Mouse (Mus musculus): ENCODE data around the gene Rmi2.
"Not testable (repeated sequence)": the region's sequence is repeated elsewhere in the genome, so short reads cannot be mapped to it uniquely, and the experiment has no call there.

The Rmi2 gene

DNA sequence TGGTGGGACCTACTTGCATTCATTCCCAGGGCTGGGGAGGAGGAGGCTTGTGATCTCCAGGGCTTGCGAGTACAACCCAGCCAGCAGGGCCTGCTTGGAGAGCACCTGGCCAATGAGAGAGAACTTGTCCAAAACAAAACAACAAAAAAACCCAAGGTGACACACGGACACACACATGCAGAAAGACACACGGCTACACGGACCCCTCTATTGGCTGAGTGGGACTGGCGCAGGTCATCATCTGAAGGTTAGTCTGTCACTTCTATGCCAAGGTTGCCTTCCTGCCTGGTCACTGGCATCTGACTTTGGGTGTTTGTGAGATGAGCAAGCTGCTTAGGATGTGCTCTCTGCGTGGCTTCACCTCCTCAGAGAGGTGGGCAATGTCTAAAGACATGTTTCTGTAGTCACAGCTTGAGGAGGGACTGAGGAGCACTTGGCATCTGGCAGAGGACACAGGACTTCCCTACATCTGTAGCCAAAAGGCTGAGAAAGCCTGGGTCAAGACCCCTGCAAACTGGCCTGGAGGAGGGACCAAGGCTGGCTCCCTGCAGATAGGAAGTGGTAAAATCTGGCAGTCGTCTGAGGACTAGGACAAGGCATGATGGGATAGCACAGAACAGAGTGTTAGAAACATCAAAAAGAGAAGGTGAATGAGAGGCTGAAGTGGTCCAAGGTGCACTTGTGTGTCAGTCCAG, 6.9 kb upstream of the Rmi2 start:
- DNase-seq: peak; percentile 57

DNA sequence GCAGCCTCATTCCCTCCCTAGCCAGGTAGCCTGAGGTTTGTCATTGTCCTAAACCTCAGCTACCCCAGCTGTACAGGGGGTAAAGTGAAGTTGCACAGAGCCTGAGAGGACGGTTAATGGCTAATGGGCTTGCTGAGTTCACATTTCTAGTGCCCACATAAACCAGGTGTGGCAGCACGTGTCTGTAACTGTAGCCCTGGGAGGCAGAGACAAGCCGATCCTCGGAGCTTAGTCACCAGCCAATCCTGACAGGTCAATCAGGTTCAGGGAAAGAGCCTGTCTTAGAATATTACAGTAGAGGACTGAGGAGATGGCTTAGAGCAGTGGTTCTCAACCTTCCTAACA, 6.4 kb upstream of the Rmi2 start:
- peak; percentile 47 for DNase-seq

DNA sequence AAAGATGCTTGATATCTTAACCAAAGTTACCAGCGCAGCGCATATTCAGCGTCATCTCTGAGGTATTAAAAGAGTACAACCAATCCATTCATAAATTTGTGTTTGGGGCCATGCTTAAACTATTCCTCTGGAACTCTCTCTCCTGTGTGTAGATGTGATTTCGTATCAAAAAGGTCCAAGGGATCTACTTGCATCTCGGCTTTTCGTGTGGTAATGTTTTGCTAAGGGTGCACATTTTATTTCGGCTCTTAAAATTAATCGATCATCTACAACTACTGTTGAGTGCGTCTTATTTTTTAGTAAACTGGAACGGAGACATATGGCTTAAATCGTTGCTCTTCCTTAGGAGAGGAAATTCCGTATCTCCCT, 333 bp upstream of the Rmi2 start:
- DNase-seq: no peak

DNA sequence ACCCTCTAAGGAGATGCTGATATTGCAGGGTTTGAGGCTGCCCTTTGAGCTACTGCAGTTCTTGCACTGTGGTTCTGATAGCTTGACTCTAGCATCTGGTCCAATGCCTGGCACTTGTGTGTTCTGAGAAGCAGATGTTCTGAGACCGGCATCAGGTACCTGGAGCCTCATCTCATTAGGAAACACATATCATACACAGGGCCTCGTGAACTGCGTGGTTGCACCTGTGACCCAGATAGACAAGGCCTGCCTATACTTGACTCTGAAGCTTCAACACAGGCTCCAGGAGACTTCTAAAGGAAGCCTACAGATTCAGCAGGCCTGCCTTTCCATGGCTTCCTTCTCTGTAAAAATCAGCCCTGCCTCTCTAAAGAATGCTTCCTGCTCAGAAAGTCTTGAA, 1.5 kb downstream of the Rmi2 start:
- peak; percentile 81 for DNase-seq

DNA sequence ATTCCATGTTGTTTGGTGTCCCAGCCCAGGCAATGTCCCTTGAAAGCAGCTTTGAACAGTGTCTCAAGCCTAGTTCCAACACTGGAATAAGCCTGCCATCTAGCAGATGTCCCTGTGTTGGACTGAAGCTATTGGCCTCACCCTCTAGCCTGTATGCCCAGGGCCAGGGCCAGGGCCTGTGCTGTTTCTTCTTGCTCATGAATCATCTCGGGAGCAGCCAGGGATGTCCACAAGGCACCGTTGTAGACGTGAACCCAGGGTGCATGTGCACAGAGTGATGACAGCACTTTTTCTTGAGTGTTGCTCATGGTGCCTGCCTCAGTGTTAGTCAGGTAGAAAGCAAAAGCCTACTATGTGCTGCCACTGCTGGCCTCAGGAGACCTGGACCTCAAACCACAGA, 2.4 kb downstream of the Rmi2 start:
- no peak for DNase-seq

DNA sequence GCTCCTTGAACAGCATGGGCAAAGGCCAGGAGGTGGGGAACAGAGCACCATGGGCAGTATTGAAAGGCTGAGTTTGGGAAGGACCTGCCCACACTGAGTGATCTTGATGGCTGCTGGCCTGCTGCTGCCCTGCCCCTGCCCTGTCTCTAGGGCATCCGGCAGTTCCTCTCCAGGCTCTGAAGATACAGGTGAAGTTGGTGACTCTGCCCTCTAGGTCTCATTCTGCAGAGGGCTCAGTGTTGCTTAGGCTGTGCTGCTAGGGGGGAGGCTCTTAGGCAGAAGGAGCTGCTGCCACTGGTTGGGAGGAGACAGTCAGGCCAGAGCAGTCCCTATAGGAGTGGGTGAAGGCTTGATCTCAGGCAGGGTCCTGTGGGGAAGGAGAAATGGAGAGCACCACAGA, 3.0 kb downstream of the Rmi2 start:
- peak; percentile 77 for DNase-seq

DNA sequence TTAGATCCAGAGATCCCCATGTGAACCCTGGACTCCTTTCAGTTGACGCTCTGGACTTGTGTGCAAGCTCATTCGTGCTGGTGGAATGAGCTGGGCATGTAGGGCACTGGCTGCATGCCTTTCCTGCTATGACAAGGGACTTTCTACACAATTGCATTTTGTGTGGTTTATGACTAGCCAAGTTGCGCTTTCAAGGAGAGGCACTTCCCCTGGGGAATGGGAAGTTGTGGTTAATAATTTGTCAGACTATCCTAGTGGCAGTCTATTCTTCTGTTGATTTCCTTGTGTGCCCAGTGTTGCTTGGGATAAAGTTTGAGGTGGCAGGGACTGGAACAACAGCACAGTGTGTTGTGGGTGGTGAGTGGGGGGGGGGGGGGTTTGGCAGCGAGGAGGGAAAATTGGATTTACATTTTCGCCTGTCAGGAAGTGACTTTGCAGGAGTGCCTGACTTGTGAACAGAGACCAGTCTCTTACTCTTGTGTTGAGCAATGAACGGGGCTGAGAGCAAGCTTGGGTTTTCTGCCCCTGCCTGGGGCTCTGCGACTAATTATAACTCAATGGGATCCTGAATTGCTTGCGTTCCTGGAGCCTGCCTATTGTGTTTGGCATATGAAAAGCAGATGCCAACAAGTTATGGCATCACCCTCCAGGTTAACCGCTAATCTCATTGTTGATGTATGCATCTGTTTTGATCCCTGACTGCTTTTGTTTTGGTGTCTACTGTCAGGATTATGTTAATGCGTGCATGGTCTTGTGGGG, 3.8 kb downstream of the Rmi2 start:
- DNase-seq: peak; percentile 37

DNA sequence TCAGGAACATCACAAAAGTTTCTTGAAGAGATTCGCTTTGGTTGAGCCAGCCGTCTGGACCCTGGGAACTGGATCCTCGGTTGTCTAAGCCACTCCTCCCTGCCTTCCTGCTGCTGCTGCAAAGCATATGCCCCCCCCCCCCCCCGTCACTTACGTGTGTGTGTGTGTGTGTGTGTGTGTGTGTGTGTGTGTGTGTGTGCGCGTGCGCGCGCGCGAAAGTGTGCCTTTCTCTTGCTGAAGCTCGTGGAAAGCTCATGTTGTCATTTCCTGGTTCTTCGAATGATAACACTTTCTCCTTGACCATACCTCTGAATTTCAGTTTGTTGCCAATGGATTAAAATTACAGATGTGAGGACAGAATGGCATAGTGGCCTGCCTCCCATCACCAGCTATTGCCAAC, 5.2 kb downstream of the Rmi2 start:
- DNase-seq: no peak

DNA sequence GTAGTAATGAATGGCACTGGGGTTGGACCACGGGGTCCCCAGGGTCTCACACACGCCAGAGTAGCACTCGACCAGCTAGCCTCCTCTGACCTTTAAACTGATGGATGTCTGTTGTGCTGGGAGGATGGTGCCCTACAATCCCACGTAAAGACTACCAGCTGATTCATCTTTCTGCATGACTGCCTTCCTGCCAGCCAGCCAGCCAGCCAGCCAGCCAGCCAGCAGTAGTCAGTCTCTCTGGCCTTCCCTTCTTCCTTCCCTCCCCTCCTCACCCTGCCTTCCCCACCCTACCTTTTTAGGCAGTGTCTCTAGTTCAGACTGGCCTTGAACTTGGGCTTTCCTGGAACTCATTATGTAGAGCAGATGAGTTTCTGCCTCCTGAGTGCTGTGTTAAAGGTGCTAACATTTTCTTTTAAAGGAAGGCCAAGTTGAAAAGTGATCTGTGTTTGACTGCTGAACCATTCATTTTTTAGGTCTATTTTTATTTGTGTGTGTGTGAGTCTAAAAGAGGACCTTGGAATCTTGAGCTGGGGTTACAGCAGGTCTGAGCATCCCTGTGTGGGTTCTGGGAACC, 7.5 kb downstream of the Rmi2 start:
- peak; percentile 40 for DNase-seq

DNA sequence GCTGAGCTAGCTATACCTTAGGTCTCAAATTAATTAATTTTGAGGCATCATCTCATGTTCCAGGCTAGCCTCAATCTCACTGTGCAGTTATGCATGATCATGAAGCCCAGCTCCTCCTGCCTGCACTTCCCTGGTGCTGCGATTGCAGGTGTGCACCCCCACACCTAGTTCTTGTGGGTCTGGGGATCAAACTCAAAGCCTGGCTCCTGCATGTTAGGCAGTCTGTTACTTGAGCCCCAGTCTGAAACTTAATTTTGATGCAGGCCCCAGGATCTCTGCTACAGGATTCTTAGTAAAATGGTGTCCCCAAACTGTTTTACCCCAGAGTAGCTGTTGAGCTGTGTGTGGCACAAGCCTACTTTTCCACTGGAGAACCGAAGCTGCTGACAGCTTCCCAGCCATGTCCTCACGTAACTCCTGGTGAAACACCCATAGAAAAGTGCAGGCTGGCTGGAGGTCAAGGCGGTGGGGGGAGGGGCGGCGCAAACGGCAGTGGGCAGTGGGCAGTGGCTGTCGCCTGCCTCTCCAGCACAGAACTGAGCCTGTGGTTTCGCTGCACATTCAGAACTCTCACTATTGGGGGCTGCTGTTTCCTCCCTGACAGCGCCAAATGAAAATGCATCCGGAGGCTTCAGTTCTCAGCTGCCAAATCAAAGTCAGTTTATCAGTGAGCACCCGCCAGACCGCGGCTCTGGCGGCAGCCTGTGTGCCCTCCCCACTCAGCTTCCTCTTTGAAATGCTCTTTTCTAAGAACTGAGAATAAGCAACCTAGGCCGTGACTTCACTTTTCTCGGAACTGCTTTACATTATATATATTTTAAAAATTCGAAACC, 8.8 kb downstream of the Rmi2 start:
- DNase-seq: peak; percentile 86

DNA sequence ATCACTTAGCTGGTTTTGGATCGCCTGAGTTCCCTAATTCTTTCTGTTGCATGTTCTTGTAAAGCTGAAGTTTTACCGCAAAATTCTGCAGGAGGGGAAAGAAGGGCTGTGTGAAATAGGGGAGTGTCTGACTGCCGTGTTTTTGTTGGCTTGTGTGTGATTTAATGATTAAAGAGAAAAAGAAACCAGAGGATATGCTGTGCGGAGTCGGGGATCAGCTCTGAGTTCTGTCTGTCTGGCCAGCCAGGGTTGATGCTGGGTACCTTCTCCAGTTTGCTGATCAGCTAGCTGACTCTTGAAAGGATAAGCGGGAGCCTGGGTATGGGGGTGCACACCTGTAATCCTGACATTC, 9.4 kb downstream of the Rmi2 start:
- no peak for DNase-seq

DNA sequence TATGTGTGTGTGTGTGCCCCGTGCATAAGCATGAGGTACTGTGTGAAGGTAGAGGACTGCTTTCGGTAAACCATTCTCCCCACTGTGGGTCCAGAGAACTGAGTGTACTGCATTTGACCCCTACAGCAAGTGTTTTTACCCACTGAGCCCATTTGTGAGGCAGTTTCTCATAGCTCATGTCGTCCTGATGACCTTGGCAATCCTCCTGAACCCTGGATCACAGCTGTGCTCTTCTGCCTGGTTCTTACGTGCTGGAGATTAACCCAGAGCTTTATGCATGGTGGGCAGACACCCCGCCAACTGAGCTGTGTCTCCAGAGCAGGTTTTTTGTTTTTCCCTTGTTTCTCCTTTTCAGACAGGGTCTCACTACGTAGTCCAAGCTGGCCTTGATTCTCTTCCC, 11.1 kb downstream of the Rmi2 start:
- no peak for DNase-seq

DNA sequence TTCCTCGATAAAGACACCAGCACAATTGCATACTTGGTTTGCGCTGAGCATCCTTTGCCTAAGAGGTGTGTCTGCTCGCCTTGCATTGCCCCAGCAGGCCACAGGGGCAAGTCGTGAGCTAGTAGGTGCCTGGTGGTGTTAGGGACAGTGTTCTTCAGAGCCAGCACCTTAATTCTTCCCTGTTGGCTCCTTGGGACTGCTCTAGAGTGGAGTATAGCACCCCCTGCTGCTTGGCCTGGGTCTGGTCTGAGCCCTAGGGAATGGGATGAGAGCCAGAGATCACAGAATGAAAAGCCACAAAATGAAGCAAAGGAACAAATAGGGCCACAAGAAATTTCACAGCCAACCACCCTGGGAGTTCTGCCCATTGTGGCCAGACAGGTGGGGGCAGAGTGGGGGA, 11.6 kb downstream of the Rmi2 start:
- peak; percentile 86 for DNase-seq

DNA sequence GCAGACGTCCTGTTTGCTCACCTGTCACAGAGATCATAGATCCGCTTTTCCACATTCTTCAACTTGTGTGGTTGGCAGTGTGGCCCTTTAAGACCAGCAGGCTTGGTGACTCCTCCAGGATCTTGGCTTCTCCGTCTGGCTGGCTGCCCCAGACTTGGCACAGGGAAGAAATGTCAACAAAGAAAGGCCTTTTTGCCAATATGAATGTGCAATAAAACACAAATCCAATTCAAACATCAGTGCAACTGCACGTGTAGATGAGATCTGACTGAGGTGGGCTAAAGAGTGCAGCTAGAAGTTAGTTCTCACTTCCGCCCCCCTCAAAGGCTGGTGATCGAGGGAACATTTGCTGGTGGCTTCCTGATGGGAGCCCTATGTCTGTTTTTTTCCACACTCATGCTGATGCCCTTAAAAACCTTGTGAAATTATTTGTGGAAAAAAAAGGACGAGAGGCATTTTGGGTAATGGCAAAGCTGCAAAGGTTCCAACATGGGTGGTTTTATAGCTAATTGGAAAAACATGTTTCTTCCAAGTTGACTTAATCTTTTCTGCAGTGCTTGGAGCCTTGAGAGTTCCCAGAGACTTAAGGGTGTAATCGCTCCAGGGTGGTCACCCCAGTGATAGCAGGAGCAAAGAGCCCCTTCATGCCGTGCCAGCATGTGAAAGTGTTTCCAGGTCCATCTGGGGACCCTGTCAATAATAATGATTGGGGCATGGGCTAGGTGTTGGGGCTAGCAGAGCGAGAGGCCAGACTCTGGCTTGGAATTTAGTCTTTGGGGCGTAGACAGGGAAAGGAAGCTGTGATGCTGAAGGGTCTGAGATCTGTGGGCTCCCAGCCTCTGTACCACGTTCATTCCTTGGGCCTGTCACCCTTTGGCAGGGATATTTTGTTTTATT, 15.4 kb downstream of the Rmi2 start:
- DNase-seq: no peak

DNA sequence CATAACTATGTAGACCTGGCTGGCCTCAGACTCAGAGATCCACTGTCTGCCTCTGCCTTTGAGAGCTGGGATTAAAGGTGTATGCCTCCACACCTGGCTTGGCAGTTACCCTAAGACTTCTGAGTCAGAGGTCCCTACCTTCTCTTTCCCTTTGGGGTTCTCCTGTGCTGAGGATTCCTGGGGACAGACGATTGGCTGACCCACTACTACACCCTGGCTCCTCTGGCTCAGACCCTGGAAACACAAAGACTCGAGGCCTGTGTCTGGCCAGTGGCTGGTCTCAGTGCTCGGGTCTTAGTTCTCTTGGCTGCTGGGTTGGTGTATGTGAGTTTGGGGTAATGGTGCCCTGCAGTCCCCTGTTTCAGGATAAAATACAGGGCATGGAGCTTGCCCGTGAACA, 16.0 kb downstream of the Rmi2 start:
- DNase-seq: no peak

DNA sequence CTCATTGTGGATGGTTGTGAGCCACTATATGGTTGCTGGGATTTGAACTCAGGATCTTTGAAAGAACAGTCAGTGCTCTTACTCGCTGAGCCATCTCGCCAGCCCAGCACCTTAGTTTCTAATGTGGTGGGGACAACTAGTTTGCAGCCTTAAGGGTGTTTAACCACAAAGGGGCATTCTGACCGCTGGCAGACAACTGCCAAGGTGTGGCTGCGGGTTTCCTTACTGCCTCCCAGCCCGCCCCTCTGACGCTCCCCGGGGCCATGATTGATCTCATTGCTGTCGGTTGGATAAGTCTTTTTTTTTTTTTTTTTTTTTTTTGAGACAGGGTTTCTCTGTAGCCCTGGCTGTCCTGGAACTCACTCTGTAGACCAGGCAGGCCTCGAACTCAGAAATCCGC, 17.4 kb downstream of the Rmi2 start:
- not testable (repeated sequence) for DNase-seq

DNA sequence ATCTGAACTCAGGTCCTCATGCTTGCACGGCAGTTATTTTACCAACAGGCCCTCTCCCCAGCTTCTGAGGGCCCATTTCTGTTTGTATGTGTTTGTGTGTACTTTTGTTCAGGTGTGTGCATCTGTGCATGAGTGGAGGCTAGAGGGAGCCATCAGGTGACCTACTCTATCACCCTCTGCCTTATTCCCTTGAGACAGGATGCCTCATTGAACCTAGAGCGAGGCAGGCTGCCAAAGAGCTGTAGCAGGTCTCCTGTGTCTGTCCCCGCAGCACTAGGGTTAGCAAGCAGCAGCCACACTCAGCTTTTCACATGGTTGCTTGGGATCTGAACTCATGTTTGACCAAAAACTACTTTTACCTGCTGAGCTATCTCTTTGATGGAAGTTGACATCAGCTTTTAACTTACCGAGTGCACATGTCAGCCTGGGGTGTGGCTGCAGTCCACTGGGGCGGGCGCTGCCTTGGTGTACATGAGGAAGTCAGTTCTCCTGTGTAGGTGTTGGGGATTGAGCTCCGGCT, 24.9 kb downstream of the Rmi2 start:
- DNase-seq: no peak

DNA sequence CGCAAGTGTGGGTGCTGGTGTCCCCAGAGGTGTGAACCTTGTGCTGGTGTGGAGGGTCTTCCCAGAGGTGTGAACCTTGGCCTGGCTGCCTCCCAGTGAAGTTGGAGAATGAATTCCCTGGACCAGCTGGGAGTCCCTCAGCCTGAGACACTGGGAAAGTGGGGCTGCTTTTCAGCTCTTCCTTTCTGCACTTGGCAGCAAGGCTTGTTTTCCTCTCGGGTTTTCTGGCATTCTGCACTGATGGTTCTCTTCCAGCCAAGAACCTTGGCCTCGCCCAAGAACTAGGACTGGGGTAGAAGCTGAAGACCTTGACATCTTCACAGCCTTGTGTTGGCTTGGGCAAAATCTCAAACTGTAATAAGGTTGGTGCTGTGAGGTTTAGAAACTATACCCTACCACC, 26.5 kb downstream of the Rmi2 start:
- no peak for DNase-seq

DNA sequence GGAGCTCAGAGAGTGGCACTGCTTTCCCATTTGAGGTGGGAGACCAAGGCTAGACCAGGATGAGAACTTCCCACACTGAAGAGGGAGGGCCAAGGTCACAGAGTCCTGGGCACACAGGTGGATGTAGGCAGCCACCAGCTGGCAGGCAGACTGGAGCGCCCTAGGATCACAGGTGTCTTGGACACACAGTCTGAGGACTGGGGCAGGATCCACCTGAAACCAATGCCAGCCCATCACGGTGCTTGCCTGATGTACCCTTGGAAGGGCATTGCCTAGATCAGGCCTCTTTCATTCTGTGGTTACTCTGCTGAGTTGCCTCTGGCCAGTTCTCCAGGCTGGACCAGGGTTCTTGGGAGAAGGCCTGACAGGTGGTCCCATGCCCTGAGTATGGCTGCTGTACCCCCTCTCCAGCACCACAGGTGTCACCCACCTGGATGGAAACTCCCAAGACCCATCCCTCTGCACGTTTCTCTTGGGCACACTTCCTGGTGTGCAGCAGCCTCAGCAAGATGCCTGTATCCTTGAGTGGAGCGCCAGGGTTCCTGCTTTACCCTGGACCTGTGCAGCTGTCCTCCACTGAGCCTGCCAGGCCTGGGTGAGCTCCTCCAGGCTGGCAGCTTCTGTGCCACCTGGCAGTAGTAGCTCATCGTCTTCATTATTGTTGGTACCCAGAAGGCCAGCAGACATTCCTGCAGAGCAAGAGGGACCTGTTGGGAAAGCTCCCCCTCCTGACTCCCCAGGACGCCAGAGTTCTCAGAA, 30.2 kb downstream of the Rmi2 start:
- DNase-seq: no peak

DNA sequence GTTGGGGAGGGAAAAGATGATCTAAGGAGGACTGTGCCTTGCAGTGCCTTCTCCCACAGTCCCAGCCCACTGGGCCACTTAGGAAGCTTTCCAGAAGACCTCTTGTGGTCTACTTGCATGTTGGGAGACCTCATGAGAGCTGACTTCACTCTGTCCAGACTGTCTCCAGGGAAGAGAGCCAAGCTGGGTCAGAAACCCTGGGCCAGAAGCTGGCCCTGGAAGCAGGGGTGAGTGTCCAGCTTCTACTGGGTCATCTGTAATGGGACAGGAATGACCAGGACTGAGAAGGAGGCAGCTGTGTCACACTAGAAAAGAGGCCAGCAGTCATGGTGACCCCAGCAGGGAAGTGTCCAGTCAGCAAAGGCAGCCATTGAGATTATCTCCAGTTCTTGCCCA, 30.7 kb downstream of the Rmi2 start:
- DNase-seq: no peak

DNA sequence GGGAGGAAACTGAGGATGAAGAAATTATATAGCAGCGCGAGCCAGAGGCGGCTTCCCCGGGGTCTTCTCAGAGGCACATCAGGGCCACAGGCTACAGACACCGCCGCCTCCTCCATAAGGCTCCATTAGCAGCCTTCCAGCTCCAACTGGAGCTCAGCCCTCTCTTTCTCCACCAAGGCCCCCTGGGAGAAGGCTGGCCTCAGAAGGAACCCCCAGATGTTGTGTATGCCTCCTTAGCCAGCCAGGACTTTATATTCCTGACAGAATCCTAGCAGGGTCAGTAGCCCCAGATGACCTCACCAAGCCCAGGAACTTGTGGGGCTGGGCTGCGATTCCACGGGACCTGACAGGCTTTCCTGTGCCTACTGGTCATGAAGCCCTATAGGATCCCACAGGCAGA, 32.0 kb downstream of the Rmi2 start:
- no peak for DNase-seq

DNA sequence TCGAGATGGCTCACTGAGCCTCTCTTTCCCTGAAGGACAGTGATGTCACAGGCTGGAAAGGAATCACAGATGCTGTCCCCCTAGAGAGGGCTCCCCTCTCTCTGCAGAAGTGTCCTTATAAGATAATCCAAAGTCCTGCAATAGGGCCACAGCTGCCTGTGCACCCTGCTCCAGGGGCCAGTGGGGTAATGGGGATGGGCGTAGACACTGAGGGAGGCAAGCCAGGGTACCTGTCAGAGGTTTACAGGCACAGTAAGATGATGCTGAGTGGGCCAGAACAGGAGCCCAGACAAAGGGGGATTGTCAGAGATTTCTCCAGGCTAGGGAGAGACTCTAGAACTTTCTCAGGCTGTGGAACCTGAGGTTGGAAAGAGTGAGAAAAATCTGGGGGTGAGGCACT, 32.6 kb downstream of the Rmi2 start:
- no peak for DNase-seq

Measured in thymus, postnatal 14 days (tissue).